Mouse (Mus musculus) spleen, postnatal 10 days (tissue): ENCODE measurements around the gene Gspt1.

Source experiments
- DNase-seq, 2 experiments: peaks; one replicate each; pipeline ENCODE4 v3.0.0; 2021 to 2022; ENCODE audit warnings: low spot score in 2 of 2

The Gspt1 gene

DNA sequence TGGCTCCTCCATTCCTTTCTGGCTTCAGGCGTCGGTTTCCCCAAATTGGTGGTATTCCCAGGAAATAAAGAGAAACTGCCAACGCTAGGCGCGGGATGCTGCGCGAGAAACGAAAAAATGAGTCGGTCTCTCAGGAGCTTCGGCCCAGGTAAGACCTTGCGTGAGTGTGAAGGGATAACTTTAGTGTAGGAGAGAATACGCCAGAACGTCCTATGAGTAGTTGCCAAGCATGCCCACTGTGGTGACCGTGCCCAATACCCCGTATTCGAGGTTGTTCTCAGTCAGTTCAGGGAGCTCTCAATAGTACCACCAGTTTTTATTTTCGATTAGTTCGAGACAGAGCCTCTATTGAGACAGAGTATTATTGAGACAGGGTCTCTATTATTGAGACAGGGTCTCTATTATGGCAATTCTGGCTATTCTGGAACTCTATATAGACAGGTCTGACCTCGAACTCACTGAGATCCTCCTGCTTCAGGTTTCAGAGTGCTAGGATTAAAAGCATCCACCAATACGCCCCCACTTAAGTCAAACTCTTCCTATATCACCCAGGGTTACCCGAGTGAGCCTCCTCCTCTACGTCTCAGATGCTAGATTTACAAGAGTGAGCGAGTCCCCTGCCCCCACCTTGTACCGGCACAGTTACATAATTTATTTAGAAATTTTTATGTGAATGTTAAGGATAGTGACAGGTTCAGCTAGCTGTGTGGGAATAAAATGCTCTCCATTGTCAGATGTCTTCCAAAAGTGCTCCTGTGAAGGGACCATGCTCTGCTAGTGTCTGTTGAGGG, 50.3 kb downstream of the Gspt1 start:
- DNase-seq: peak; percentile 16 to 19

DNA sequence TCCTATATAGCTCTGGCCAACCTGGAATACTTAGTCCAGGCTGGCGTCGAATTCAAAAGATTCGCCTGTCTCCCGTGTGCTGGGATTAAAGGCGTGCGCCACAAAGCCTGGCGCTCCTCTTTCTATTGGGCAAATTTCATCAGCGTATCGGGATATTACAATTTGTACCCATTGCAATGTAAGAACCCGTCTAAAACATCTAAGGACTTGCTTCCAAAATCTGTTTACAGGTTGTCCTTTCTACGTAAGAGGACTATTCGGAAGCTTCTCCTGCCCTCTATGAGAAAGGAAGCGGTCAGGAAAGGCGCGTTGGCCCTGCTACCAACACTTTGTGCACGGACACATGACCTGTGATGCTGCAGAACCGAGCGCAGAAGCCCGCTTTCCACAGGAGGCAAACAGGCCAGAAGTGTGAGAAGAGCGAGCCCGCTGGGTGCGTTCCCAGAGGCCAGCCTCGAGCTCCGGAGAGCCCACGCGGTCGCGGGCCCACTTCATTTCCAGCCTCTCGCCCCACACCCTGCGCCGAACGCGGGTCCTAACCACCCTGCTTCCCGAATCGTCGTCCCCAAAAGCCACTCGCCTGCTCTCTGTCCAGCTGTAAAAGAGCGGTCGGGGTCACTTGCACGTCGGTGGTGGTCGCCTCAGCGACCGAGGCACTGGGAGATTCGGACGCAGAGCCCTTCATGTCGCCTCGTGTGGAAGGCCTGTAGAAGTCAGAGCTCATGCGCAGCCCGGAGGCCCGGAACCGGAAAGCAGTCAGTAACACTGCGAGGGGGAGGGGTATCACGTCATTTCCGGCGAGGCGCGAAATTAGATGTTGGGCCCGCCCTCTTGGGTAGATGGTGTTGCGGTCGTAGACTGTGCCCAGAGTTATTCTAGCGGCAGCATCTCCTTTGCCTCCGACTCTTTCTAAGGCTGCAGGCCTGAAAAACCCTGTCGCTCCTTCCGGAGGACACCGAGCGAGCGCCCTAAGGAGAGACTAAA, 51.3 kb downstream of the Gspt1 start, which contains the start of gene Rsl1d1:
Rsl1d1 (minus strand) TSS at position 761 of the 984 bp plus-strand sequence.
- DNase-seq: peak; percentile 81 to 94

DNA sequence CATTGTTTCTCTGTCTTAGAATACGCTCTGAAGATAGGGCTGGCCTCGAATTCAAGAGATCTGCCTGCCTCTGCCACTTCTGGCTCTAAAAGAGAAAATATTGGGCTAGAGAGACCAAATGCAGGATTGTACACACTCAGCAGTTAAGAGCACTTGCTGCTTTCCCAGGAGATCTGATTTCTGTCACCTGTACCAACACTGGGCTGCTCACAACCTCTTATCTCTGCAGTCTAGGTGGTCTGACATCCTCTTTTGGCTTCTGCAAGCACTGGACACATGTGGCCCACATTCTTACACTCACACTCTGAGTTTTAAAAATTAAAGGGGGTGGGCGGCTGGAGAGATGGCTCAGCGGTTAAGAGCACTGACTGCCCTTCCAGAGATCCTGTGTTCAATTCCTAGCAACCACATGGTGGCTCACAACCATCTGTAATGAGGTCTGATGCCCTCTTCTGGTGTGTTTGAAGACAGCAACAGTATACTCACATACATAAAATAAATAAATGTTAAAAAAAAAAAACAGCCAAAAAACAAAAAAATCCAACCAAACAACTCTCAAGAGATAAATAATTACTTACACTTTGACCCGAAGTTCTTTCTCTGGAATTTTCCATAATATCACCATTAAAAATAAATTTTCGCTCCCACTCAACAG, 52.3 kb downstream of the Gspt1 start:
- DNase-seq: no peak

DNA sequence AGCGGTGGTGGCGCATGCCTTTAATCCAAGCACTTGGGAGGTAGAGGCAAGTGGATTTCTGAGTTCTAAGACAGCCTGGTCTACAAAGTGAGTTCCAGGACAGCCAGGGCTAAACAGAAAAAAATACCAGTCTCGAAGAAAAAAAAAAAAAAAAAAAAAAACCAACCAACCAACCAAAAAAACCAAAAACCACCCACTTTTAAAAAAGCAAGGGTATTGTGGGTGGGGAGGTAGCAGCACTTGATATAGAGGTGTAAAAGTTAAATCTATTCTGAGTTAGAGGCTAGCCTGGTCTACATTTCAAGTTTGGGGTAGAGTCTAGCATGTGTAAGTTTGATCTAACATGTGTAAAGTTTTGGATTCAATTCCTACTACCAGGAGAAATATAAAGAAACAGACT, 53.9 kb downstream of the Gspt1 start:
- DNase-seq: no peak

DNA sequence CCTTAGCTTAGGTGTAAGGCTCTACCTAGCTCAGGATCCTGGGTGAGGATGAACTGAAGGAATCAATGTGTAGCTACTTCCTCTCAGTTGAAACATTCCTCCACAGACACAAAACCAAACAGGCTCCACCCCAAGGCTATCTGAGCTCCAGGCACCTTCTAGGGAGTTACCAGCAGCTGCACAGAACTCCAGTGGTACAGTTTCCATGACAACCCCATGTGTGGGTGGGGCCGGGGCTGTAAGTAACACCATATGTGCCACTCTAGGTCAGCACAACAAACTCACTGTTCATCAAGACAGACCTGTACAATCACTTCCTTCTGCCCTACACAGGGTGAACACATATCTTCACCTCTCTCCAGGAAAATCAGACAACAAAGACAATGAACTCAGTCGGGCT, 55.7 kb downstream of the Gspt1 start:
- peak in 1 of 2 experiments; percentile 47 for DNase-seq

DNA sequence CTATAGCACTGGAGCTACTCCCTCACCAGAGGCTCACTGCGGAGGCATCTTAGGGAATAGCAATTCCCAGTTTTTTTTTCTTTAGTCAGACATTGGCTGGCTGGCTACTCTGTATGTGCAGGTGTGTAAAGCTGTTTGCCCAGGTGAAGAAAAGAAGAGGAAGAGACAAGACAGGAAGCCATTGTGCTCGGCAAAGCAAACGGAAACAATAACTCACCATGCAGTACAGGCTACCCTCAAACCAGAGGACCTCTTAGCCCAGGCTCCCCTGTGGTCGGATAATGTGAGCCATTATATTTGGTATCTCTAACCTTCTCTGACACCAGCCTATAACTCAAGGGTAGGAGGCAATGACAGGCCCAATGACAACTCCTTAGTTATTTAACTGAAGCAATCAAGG, 57.1 kb downstream of the Gspt1 start:
- DNase-seq: no peak

DNA sequence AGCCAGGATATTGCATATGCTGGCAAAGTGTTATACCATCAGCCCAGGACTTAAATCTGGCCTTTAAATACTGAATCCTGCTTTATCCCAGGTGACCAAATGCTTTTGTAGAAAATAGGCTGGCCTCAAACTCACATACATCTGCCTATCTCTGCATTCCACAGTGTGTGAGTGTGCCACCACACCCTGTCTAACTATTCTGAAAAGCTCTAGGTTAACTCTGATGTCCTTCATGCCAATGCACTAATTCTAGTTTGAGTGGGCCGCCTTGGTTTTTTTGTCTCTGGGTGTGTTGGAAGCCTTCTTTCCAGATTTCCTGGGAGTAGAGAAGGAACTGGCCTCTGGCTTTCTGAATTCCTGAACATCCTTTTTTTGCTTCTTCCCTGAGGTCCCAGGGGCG, 60.9 kb downstream of the Gspt1 start:
- DNase-seq: no peak

DNA sequence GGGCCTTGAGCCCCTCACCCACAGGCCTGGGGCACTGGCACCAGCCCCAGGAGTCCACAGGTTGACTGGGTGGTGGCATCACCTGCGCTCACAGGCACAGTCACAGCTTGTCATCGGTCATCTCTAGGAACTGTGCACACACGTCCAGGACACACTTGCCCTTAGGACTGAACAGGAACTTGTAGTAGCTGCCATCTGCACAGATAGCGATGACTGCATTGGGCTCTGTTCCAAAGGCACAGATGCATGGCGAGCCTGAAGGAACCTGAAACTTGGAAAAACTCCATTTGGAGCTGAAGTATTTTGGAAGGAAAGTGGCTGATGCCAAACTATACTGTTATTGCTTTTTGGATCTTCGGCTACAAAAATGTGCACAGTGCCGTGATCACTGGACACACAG, 64.0 kb downstream of the Gspt1 start:
- no peak for DNase-seq

DNA sequence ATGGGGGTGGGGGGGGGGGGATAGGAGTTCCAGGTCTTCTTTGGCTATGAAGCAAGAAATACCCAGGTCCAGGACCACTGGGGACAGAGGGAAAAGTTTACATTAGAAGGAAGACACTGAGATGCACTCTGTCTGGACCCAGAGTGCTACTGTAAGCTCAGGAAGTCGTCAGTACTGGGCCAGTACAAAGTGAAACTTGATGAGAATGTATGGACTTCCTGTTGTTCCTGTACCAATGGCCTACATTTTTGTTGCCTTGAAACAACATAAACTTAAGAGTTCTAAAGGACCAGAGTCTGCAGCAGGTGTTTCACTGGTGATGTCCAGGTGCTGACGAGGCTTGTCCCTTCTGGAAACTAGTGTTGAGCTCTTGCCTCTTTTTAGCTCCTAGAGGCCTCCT, 76.7 kb downstream of the Gspt1 start:
- DNase-seq: no peak

DNA sequence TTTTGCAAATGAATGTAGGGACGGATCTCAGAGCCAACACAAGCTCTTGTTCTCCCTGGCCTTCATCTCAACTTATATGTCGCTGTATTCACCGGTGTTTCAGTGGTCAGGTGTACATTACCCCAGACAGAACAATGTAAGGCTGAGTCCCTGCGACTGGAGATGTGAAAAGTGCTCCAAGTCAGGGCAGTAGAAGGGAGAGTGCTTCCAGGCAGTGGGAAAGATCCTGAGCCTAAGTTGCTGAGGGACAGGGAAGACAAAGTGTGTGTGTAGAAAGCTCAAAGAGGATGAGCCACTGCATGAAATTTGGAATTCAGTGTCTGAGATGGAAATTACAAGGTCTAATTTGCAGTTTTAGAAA, 77.3 kb downstream of the Gspt1 start:
- DNase-seq: no peak

DNA sequence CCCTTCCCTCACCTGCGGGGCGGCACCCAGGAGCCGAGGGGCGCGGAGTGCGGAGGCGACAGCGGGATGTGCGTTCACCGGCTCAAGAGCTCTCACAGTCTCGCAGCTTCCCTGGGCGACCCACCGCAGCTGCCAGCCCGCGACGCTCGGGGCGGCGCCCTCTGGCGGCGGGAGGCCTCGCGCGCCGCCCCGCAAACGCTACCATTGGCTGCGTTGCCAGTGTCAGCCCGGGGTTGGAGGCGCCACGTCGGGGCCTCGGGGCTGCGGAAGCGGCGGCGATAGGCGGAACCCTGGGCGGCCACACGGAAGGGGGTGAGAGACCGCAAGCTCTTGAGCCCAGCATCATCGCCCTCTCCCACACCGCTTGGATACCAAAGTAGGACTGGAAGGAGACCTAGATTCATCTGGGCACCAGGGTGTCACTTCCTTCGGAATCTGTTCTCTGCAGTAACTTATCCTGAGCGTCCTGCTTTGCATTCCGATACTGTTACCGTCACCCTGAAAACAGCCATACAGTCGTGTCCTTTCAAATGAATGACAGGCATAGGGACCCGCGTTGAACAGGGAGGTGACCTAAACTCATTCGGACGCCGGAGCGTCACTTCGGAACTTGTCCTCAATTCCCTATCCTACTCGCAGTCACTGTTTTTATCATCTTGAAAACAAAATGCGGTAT, 77.8 kb downstream of the Gspt1 start, which contains the start of gene Zc3h7a:
Zc3h7a (minus strand) TSS at position 186 of the 676 bp plus-strand sequence.
- peak; percentile 79 to 92 for DNase-seq

DNA sequence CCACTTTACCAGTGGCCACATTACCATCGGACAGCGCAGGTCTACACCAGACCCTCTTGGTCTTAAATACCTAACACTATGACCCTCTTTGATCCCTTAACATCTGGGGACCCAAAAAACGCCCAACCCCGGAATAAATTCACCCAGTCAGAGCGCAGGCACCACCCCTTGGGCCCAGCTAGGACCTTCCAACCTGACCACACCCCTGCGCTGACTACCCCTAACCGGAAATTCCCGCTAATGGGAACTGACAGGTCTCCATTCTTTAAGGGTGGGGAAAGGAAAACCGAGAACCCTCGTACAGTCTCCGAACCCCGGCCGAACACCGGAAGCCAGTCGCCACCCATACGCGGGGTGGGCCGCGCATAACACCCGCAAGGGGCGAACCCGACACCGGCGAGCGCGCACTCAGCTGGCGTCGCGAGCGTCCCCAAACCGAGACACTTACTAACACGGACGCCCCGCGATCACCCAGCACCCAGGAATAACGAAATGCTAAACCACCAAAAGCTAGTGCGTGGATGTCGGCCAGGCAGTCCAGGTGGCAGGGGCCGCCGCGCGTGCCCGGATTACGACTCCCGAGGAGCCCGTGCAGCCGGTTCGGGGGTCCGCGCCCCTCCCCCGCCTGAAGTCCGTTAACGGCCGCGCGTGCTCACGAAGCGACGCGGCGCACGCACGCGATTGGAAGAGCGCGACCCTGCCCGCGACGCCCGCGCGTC, 78.5 kb downstream of the Gspt1 start:
- peak; percentile 72 to 76 for DNase-seq

DNA sequence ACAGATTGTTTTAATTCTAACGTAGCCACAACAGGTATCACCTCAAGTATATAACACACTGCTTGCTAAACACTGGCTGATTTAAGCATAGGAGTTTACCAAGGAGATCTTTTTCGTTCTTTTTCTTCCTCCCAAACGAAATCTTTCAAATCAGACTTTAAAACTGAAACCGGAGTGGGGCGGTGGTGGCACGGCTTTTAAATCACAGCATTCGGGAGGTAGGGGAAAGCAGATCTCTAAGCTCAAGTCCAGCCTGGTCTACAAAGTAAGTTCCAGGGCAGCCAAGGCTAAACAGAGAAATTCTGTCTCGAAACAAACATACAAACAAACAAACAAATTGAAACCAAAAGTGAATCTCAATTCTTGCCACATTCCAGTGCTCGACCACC, 79.0 kb downstream of the Gspt1 start:
- peak in 1 of 2 experiments; percentile 21 for DNase-seq

DNA sequence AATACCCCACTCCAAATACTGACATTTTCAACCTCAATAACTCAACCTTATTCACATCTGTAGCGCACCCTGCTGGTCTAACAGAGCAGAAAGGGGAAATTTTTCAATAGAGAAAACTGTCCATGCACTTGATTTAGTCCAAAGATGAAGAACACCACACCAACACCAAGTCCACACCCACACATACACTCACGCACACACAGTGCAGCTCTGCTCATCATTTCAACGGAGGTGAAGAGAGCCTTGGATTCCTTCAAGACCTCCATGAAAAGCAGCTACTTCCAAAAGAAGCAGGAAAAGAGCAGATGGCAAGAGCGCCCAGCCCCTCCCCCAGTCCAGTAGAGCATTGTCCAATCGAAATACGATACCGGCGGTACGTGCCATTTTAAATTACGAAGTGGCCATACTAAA, 79.4 kb downstream of the Gspt1 start:
- DNase-seq: peak; percentile 49 to 82

DNA sequence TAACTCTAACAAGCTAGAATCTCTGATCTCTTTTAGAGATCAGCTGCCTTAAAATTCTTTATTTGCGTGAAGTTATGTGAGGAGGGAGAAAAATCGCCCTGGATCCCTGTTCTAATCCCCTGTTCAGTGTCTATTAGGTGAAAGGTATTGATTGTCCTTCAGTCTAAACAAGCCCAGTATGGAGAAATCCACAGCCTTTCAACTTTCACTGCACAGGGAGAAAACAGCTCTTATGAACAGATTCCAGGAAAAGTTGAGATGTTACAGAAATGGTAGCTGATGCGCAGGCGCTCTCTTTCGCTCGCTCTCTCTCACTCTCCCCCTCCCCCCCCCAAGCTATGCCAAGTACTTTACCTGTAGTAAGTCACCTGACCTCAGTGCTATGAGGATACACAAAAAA, 82.4 kb downstream of the Gspt1 start:
- no peak for DNase-seq
